Mouse (Mus musculus): ENCODE data around the gene Clstn2. TPM values are rescaled to one million over a fixed set of nuclear protein-coding genes. Genes with fewer than 3 reads are reported as not detected.

Gene Clstn2
- total and polyA plus RNA-seq, 2 experiments: 0.28 to 0.31 TPM

DNA sequence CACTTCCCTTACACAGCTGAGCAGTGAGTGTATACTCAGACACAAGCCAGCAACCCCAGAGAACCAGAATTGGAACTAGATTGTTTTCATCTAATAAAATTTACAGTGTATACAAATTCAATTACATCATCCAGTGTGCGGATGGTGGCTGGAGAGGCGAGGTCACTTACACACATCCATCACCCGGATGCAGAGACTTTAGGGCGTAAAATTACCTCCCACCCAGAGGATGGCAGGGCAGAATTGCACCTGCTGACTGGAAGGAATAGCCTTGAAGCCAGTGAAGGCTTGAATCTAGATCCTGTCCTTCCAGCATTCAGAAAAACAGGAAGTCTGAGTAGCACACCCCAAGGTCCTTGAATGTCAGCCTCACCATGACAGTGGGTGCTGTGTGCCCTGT lies 113.7 kb downstream of the Clstn2 start:
- 84% methylated on average over 4 of the region's 4 CpGs for WGBS
- TF ChIP-seq POLR2A (IDR thresholded peaks at IDR 0.05; ENCODE audit: extremely low read depth, insufficient read depth, low read length) (no peak), CTCF (IDR thresholded peaks at IDR 0.05; ENCODE audit: low read depth, low read length) (no peak)
- no peak overlapping the region for H3K4me3 ChIP-seq (ENCODE audit: insufficient read depth, low read depth, low read length)
- H3K36me3 ChIP-seq (ENCODE audit: control insufficient read depth, insufficient read depth, low read length): no peaks in the 10 kb centered on the region
- DNase-seq (ENCODE audit: extremely low read depth, low read depth, low spot score): no peak
- H3K9ac ChIP-seq (ENCODE audit: low read depth, low read length): no peak overlapping the region
- no peaks in the 10 kb centered on the region for H3K27me3 ChIP-seq (ENCODE audit: control insufficient read depth, insufficient read depth, low read length)
- no peak overlapping the region for H3K27ac ChIP-seq (replicated peaks; ENCODE audit: insufficient read depth, low read depth, low read length)
- no peaks in the 10 kb centered on the region for H3K4me1 ChIP-seq (ENCODE audit: control insufficient read depth, insufficient read depth, low read length)
- no peaks in the 10 kb centered on the region for H3K79me2 ChIP-seq (ENCODE audit: control insufficient read depth, insufficient read depth, low read length)

DNA sequence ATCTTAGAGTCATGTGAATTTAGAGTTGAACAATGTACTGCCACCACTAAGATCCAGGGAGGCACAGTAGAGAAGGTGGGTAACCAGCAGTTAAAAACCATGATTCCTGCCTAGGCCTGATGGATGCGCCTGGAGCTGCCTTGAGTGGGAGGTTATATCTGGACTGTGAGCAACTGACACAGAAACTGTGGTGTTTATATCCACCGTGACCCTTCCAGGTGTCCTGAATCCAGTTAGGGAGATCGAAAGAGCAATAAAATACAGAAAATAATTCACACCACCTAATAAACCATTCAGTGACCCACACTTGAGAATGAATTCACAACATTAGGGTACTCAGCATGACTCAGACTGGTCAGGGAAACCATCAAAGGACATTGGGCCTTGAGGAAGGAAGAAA lies 141.6 kb downstream of the Clstn2 start:
- H3K4me1 ChIP-seq (ENCODE audit: control insufficient read depth, insufficient read depth, low read length): no peaks in the 10 kb centered on the region
- no peak overlapping the region for H3K27ac ChIP-seq (replicated peaks; ENCODE audit: insufficient read depth, low read depth, low read length)
- H3K27me3 ChIP-seq (ENCODE audit: control insufficient read depth, insufficient read depth, low read length): no peaks in the 10 kb centered on the region
- no peak for DNase-seq (ENCODE audit: extremely low read depth, low read depth, low spot score)
- 86% methylated on average over 3 of the region's 3 CpGs for WGBS
- no peak overlapping the region for H3K4me3 ChIP-seq (ENCODE audit: insufficient read depth, low read depth, low read length)
- TF ChIP-seq CTCF (IDR thresholded peaks at IDR 0.05; ENCODE audit: low read depth, low read length) (no peak), POLR2A (IDR thresholded peaks at IDR 0.05; ENCODE audit: extremely low read depth, insufficient read depth, low read length) (no peak)
- H3K79me2 ChIP-seq (ENCODE audit: control insufficient read depth, insufficient read depth, low read length): no peaks in the 10 kb centered on the region
- H3K36me3 ChIP-seq (ENCODE audit: control insufficient read depth, insufficient read depth, low read length): no peaks in the 10 kb centered on the region
- no peak overlapping the region for H3K9ac ChIP-seq (ENCODE audit: low read depth, low read length)

DNA sequence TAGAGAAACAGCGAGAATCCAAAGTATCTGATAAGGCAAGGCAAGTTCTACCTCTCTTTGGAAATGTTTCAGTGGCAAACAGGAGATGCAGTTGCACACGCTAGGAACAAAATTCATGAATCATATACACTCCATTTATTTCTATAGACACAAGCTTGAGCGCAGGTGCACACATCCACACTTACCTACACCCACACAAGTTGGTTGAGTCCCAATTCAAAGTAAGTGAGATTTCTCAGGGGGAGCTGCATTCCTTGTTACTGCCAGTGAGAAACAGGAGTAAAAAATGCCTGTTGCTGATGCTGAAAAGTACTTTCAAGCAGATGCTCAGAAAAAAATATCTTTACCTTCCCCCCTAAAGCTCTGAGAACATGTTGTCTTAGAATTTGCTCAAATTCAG lies 149.6 kb downstream of the Clstn2 start:
- Histone ChIP-seq H3K27me3 (ENCODE audit: control insufficient read depth, insufficient read depth, low read length) (no peaks in the 10 kb centered on the region), H3K27ac (replicated peaks; ENCODE audit: insufficient read depth, low read depth, low read length) (no peak overlapping the region), H3K79me2 (ENCODE audit: control insufficient read depth, insufficient read depth, low read length) (no peaks in the 10 kb centered on the region), H3K9ac (ENCODE audit: low read depth, low read length) (no peak overlapping the region), H3K4me1 (ENCODE audit: control insufficient read depth, insufficient read depth, low read length) (no peaks in the 10 kb centered on the region), H3K4me3 (ENCODE audit: insufficient read depth, low read depth, low read length) (no peak overlapping the region), H3K36me3 (ENCODE audit: control insufficient read depth, insufficient read depth, low read length) (no peaks in the 10 kb centered on the region)
- WGBS: 77% methylated on average over 3 of the region's 3 CpGs
- no peak for DNase-seq (ENCODE audit: extremely low read depth, low read depth, low spot score)
- TF ChIP-seq CTCF (IDR thresholded peaks at IDR 0.05; ENCODE audit: low read depth, low read length): no peak
- TF ChIP-seq POLR2A (IDR thresholded peaks at IDR 0.05; ENCODE audit: extremely low read depth, insufficient read depth, low read length): no peak

DNA sequence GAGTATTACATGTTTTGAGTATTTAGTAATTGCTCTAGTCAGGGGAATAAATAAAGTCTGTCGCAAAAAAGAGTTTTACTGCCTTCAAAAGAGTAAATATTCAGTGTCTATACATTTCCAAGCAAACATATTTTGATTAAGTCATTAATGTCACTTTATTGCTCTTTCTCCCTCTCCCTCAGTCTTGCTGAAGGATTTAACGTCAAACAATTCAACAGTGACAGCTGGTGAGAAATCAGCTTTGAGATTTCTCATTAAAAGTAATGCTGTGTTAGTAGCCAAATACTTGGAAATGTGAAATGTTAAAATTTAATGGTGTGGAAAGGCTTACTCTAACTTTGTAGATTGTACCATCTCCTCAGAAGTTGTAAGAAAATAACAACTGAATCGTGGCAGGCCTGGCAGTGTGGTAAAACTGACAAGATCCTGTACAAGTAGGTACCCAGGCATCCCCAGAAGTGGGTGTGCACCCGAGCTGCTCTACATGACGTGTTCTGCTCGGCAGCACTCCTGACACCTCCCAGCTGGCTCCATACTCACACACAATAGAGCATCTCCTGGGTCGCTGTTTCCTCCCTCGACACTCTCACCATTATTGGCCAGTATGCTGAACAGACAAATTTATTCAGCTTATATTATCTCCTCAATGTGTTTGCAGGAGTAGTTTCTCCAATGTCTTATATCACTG lies 165.8 kb downstream of the Clstn2 start:
- Histone ChIP-seq H3K27me3 (ENCODE audit: control insufficient read depth, insufficient read depth, low read length) (no peaks in the 10 kb centered on the region), H3K9ac (ENCODE audit: low read depth, low read length) (no peak overlapping the region), H3K4me1 (ENCODE audit: control insufficient read depth, insufficient read depth, low read length) (no peaks in the 10 kb centered on the region), H3K36me3 (ENCODE audit: control insufficient read depth, insufficient read depth, low read length) (no peaks in the 10 kb centered on the region), H3K4me3 (ENCODE audit: insufficient read depth, low read depth, low read length) (no peak overlapping the region), H3K27ac (replicated peaks; ENCODE audit: insufficient read depth, low read depth, low read length) (no peak overlapping the region), H3K79me2 (ENCODE audit: control insufficient read depth, insufficient read depth, low read length) (no peaks in the 10 kb centered on the region)
- 73% methylated on average over 8 of the region's 8 CpGs for WGBS
- TF ChIP-seq POLR2A (IDR thresholded peaks at IDR 0.05; ENCODE audit: extremely low read depth, insufficient read depth, low read length) (no peak), CTCF (IDR thresholded peaks at IDR 0.05; ENCODE audit: low read depth, low read length) (no peak)
- DNase-seq (ENCODE audit: extremely low read depth, low read depth, low spot score): no peak

DNA sequence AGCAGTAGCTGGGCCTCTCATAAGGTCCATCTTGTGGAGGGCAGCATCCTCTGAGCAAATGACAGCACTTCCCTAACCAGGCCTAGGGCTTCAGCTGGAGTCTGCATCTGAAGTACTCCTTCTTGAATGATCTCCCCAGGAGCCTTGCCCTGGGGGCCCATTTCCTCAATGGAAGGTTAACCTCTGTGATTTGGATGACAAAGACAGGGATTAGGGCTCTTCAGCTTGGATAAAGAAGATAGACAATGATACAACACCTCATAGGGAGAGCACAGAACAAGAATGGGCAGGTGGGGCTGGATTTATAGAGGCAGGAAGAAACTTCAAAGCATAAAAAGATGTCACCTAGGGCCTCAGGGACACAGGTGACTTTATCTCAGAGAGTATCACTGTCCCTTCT lies 180.1 kb downstream of the Clstn2 start:
- H3K4me3 ChIP-seq (ENCODE audit: insufficient read depth, low read depth, low read length): no peak overlapping the region
- no peaks in the 10 kb centered on the region for H3K79me2 ChIP-seq (ENCODE audit: control insufficient read depth, insufficient read depth, low read length)
- H3K27me3 ChIP-seq (ENCODE audit: control insufficient read depth, insufficient read depth, low read length): no peaks in the 10 kb centered on the region
- no peaks in the 10 kb centered on the region for H3K36me3 ChIP-seq (ENCODE audit: control insufficient read depth, insufficient read depth, low read length)
- no peak overlapping the region for H3K9ac ChIP-seq (ENCODE audit: low read depth, low read length)
- TF ChIP-seq CTCF (IDR thresholded peaks at IDR 0.05; ENCODE audit: low read depth, low read length): no peak
- TF ChIP-seq POLR2A (IDR thresholded peaks at IDR 0.05; ENCODE audit: extremely low read depth, insufficient read depth, low read length): no peak
- no peak for DNase-seq (ENCODE audit: extremely low read depth, low read depth, low spot score)
- no peak overlapping the region for H3K27ac ChIP-seq (replicated peaks; ENCODE audit: insufficient read depth, low read depth, low read length)
- H3K4me1 ChIP-seq (ENCODE audit: control insufficient read depth, insufficient read depth, low read length): no peaks in the 10 kb centered on the region

Measured in liver, adult 2 months (tissue).